Mouse (Mus musculus): Measurements from ENCODE around the gene Atf7ip.

DNA sequence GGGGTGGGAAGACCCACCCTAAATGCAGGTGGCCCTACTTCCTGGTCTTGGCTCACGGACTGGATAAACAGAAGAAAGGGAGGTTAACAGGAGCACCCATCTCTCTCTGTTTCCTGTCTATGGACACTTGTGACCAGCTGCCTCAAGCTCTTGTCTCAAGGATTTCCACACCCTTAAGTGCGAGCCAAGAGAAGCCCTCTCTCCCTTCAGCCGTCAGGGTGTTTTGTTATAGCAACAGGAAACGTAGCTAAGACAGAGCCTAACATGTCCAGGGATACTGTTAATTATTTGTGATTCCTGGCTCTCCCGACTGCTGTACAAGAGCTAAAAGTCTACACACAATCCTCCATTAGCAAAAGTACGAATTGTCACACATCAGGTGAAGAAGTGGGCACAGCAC, 127.8 kb downstream of the Atf7ip start:
- no peak for TF ChIP-seq POLR2A (IDR thresholded peaks at IDR 0.05; ENCODE audit: extremely low read depth, insufficient read depth, low read length)
- TF ChIP-seq CTCF (IDR thresholded peaks at IDR 0.05; ENCODE audit: low read depth, low read length): no peak
